Mouse (Mus musculus) MEL (cell line): ENCODE measurements at regions not wholly inside any gene's neighbourhood (a gene's known extent, or its start where the extent isn't known, plus 50 kb on each side); places are given as distances from the start of the nearest gene placed in this dataset.

Source experiments
- CHD1 ChIP-seq: IDR thresholded peaks from 2 replicates; pipeline ENCODE4 v1.6.1; 2012; ENCODE audit warnings: low read depth, mild to moderate bottlenecking, inconsistent platforms, low read length, improper control_type of control experiment
- CTCF ChIP-seq, 3 experiments: IDR thresholded peaks in 2 of 3; conservative IDR thresholded peaks in 1 of 3; 2 replicates each; pipeline ENCODE4 v1.5.1; 2011 to 2012; ENCODE audit warnings: low read length in 3 of 3, low read depth in 2 of 3, mild to moderate bottlenecking in 2 of 3, improper control_type of control experiment in 1 of 3, inconsistent platforms in 1 of 3, mixed read lengths in 1 of 3, moderate library complexity in 1 of 3; ENCODE audit not compliant: control insufficient read depth in 1 of 3, insufficient read depth in 1 of 3, poor library complexity in 1 of 3, severe bottlenecking in 1 of 3
- EP300 ChIP-seq, 2 experiments: IDR thresholded peaks; 2 replicates each; pipeline ENCODE4 v1.6.1; 2011; ENCODE audit warnings: improper control_type of control experiment in 2 of 2, low read length in 2 of 2, low read depth in 1 of 2, mild to moderate bottlenecking in 1 of 2
- HCFC1 ChIP-seq: IDR thresholded peaks from 2 replicates; pipeline ENCODE4 v1.6.1; 2012; ENCODE audit warnings: low read depth, mild to moderate bottlenecking, inconsistent platforms, low read length, improper control_type of control experiment, moderate library complexity
- MAFK ChIP-seq: IDR thresholded peaks from 2 replicates; pipeline ENCODE4 v1.6.1; 2011; ENCODE audit warnings: low read depth, mild to moderate bottlenecking, low read length, improper control_type of control experiment, borderline replicate concordance
- MAX ChIP-seq: IDR thresholded peaks from 2 replicates; pipeline ENCODE4 v1.6.1; 2011; ENCODE audit warnings: low read length, improper control_type of control experiment
- MAZ ChIP-seq: IDR thresholded peaks from 2 replicates; pipeline ENCODE4 v1.6.1; 2012; ENCODE audit warnings: low read depth, mild to moderate bottlenecking, inconsistent platforms, low read length, improper control_type of control experiment
- MXI1 ChIP-seq: IDR thresholded peaks from 2 replicates; pipeline ENCODE4 v1.6.1; 2011; ENCODE audit warnings: mild to moderate bottlenecking, low read depth, low read length, improper control_type of control experiment
- NELFE ChIP-seq: IDR thresholded peaks from 2 replicates; pipeline ENCODE4 v1.6.1; 2011; ENCODE audit warnings: low read depth, low read length, improper control_type of control experiment
- POLR2A ChIP-seq, 2 experiments: IDR thresholded peaks; 2 replicates each; pipeline ENCODE4 v1.6.1; 2011 to 2012; ENCODE audit warnings: low read length in 2 of 2, mild to moderate bottlenecking in 2 of 2, control low read depth in 1 of 2, improper control_type of control experiment in 1 of 2, low read depth in 1 of 2, moderate library complexity in 1 of 2; ENCODE audit not compliant: control insufficient read depth in 1 of 2, insufficient read depth in 1 of 2, poor library complexity in 1 of 2
- POLR2AphosphoS2 ChIP-seq: IDR thresholded peaks from 2 replicates; pipeline ENCODE4 v1.6.1; 2011; ENCODE audit warnings: low read length, improper control_type of control experiment
- TAL1 ChIP-seq: IDR thresholded peaks from 2 replicates; pipeline ENCODE4 v1.6.1; 2012; ENCODE audit warnings: mild to moderate bottlenecking, inconsistent platforms, low read length, moderate library complexity, mixed read lengths
- USF1 ChIP-seq: IDR thresholded peaks from 2 replicates; pipeline ENCODE4 v1.6.1; 2014; ENCODE audit warnings: low read depth, mild to moderate bottlenecking, inconsistent platforms, low read length, improper control_type of control experiment, moderate library complexity

DNA sequence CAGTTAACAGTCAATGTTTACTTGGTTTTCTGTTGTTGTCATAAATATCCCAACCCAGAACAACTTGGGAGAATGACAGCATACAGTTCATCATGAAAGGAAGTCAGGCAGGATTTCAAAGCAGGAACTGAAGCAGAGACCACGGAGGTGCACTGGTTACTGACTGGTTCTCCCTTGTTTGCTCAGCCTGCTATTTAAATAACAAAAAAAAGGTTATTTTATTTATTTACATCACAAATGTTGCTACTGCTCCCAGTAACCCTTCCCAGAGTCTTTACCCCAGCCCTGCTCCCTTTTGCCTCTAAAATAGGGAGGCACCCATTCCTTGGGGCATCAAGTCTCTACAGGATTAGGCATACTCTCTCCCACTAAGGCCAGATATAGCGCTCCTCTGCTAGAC lies 461.8 kb upstream of the Slc8a1 start:
- TF ChIP-seq MAFK (no peak), CTCF (IDR thresholded peaks at IDR 0.05 in 2 of 3, conservative IDR thresholded peaks at IDR 0.05 in 1 of 3; ENCODE audit: control insufficient read depth in 1 of 3, insufficient read depth in 1 of 3, low read depth in 2 of 3, low read length in 3 of 3, poor library complexity in 1 of 3, severe bottlenecking in 1 of 3) (no peak), MAX (no peak), EP300 (IDR thresholded peaks at IDR 0.05; ENCODE audit: low read depth in 1 of 2, low read length in 2 of 2) (no peak), CHD1 (no peak), MAZ (no peak), HCFC1 (no peak), POLR2A (IDR thresholded peaks at IDR 0.05; ENCODE audit: control insufficient read depth in 1 of 2, insufficient read depth in 1 of 2, low read depth in 1 of 2, low read length in 2 of 2, poor library complexity in 1 of 2) (no peak), TAL1 (no peak), MXI1 (no peak), USF1 (no peak), POLR2AphosphoS2 (no peak), NELFE (no peak)
